Mouse (Mus musculus): ENCODE measurements around the gene Chrm3.

The Chrm3 gene

GRCm38 (mm10) chr13:9993571-9993970, 367.1 kb downstream of the Chrm3 start:
- no peak for DNase-seq (ENCODE audit: extremely low read depth, low read depth)

GRCm38 (mm10) chr13:9992640-9993039, 368.0 kb downstream of the Chrm3 start:
- DNase-seq (ENCODE audit: extremely low read depth, low read depth), result no peak

DNA sequence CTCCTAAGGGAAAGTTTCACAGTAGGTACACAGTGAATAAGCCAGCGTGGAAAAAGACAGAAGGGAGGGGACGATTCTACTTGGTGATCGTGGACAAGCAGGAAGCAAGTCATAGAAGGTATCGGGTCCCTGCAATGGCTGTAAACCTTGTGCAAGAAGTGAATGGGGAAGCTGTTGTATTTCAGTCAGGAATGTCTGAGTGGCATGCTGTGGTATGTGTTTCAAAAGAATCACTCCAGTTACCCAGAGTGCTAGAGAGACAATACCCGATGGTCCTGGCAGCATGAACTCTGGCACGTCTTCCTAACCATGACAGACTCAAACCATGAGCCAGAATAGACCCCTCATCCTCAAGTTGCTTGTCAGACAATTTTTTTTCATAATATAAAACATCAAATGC, 375.0 kb downstream of the Chrm3 start:
- DNase-seq (ENCODE audit: extremely low read depth, low read depth), result no peak

DNA sequence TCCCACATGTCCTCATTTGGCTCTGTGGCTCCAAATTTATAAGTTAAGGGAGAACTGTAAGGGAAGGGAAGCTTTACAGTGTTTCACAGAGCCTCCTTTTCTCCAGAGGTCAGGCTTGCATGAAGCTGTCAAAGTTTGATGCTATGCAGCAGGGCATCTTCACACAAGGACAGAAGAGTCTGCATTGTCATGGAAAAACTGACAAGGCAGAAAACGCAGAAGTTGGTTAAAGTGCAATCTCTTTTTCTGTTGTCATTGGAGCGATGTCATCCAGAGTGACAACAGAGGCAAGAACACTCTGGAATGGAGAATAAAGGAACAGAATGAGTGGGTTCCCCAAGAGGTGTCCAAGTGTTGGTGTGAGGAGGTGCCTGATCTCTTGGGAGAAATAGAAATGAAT, 377.4 kb downstream of the Chrm3 start:
- DNase-seq (ENCODE audit: extremely low read depth, low read depth), result no peak

DNA sequence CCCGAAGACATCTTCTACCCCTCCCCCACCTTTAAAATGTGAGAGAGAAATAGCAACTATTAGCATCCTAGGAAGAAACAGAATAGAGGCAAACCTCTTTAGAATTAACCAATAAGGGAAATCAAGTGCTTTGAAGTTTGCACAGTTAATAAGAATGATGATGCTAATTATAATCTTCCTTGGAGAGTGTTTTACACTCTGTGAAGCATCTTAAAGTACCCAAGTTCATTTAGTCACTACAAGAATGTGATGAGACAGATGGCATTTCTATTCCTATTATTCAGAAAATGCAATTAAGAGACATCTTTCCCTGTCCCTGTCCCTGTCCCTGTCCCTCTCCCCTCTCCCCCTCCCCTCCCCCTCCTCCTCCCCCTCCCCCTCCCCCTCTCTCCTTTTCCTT, 382.9 kb downstream of the Chrm3 start:
- DNase-seq (ENCODE audit: extremely low read depth, low read depth), result no peak

GRCm38 (mm10) chr13:9973742-9974321, 386.8 kb downstream of the Chrm3 start:
- no peak for DNase-seq (ENCODE audit: extremely low read depth, low read depth)

- DNase-seq (ENCODE audit: extremely low read depth, low read depth), result no peak
Measured at GRCm38 (mm10) chr13:9971845-9972244, 388.8 kb downstream of the Chrm3 start.

GRCm38 (mm10) chr13:9952619-9953018, 408.0 kb downstream of the Chrm3 start:
- DNase-seq (ENCODE audit: extremely low read depth, low read depth), result no peak

- DNase-seq (ENCODE audit: extremely low read depth, low read depth), result no peak
Measured at GRCm38 (mm10) chr13:9951376-9951775, 409.3 kb downstream of the Chrm3 start.

DNA sequence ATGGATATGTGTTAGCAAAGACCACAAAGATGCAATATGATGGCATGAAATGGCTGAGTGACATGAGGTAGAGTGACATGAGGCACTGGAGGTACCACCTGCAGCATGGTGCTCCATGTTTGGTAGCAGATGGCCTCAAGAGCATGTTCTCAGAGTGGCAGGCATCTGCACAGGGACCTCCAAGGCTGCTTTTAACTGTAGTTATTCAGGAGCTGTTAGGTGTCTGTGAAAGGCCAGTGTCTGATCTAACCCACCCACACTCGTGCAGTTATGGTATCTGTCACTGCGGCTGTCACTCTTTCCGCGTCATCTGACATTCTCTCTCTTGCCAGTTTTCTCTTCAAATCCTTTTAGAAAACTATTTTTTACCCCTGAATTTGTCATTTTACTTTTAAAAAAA, 411.6 kb downstream of the Chrm3 start:
- DNase-seq (ENCODE audit: extremely low read depth, low read depth), result no peak

DNA sequence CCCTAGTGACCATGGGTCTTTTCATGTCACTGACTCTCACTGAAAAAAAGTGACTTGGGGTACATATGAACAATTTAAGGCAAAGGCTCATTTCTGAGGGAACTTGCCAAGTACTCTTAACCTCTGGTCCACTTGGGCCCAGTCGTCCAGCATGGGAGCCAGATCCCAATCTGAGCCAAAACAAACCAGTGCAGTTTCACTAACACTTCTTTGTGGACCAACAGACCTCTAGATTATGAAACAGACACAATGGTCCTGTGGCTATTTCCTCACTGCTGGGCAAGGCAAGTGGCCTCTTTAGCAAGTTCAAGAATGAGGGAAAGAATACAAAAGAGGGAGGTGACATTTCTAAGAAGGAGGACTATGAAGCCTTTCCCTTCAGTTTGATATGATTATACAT, 420.5 kb downstream of the Chrm3 start:
- no peak for DNase-seq (ENCODE audit: extremely low read depth, low read depth)

DNA sequence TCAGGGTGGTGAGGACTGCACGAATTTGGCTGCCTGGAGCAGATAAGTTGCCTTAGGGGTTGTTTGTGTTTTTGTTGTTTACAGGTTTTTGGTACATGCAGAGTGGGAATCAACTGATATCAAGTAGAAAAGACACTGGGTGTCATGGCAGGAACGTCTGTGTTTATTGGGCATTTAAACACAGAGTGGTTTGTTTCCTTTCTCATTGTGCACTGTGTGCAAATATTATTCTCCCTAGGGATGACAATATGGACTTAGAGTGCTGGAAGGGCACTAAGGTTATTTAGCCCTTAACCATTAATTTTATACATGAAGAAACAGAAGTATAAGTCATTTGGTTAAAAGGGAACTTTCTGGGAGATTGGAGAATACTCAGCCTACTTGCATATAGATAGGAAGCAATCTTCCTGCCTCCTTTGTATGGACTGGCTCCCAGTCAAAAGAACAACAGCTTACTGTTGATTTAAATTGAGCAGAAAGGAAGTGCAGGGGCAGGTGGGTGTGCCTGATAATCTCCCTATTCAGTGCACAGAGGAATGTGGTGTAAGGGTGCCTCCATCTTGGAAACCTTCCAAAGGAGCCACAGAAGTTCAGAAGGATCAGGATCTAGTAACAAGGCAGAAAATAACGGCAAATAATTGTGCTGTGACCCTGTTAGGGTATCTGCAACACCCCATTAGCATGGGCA, 421.7 kb downstream of the Chrm3 start:
- peak; percentile 91 for DNase-seq (ENCODE audit: extremely low read depth, low read depth)

DNA sequence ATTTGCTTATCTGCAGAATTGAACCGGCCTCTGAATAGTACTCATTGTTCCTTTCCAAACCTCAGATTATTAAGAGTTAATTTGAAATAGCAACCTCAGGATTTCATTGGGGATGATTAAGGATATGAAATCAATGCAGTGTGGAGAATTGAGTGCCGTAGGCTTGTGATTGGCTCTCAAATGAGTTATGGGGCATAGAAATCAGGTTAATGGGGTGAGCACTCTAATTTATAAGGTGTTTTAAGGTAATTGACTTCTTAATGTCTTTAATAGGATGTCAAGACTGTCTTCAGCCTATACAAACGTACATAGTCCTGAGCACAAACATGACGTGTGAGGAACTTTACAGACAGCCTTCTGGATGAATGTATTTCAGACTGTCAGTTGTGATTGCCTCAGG, 427.9 kb downstream of the Chrm3 start:
- DNase-seq (ENCODE audit: extremely low read depth, low read depth), result no peak

- no peak for DNase-seq (ENCODE audit: extremely low read depth, low read depth)
Measured at GRCm38 (mm10) chr13:9930606-9931005, 430.0 kb downstream of the Chrm3 start.

GRCm38 (mm10) chr13:9929978-9930377, 430.7 kb downstream of the Chrm3 start:
- no peak for DNase-seq (ENCODE audit: extremely low read depth, low read depth)

GRCm38 (mm10) chr13:9921150-9921549, 439.5 kb downstream of the Chrm3 start:
- DNase-seq (ENCODE audit: extremely low read depth, low read depth), result no peak

GRCm38 (mm10) chr13:9912697-9913096, 447.9 kb downstream of the Chrm3 start:
- DNase-seq (ENCODE audit: extremely low read depth, low read depth), result no peak

DNA sequence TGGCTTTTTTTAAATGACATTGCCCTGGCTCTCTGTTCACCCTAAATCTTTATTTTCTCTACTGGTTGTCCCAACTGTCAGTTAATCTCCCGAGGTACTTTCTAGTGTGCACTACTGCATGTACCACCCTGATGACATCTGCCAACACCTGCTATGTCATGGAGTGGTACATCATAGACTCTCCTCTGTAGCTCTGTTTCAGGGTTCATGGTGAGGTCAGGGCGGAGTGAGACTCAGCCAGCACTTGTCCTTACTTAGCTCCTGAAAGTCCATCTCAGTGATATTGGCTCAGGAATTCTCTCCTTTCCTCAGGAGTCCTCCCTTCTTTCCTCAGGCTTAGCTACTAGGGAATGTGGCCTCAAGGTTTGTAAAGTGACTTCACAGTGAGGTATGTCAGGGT, 451.9 kb downstream of the Chrm3 start:
- DNase-seq (ENCODE audit: extremely low read depth, low read depth), result no peak

DNA sequence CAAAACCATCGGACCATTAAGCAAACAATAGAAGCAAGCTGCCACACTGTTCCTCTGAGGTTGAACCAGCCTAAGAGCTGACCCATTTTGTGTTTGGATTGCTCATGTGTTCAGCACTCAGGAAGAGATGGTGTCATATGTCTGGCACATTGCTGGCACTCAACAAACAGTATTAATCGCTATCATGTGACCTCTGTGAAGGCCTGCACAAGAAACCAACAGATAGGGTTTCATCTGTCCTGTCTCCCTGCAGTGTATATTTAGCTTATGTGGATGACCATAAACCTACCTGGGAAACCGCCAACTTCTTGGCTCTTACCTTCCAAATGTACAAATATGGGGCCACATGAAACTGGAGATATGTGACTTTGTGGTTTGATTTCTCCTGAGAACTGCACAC, 453.4 kb downstream of the Chrm3 start:
- DNase-seq (ENCODE audit: extremely low read depth, low read depth), result no peak

GRCm38 (mm10) chr13:9904455-9904854, 456.2 kb downstream of the Chrm3 start:
- DNase-seq (ENCODE audit: extremely low read depth, low read depth), result no peak

DNA sequence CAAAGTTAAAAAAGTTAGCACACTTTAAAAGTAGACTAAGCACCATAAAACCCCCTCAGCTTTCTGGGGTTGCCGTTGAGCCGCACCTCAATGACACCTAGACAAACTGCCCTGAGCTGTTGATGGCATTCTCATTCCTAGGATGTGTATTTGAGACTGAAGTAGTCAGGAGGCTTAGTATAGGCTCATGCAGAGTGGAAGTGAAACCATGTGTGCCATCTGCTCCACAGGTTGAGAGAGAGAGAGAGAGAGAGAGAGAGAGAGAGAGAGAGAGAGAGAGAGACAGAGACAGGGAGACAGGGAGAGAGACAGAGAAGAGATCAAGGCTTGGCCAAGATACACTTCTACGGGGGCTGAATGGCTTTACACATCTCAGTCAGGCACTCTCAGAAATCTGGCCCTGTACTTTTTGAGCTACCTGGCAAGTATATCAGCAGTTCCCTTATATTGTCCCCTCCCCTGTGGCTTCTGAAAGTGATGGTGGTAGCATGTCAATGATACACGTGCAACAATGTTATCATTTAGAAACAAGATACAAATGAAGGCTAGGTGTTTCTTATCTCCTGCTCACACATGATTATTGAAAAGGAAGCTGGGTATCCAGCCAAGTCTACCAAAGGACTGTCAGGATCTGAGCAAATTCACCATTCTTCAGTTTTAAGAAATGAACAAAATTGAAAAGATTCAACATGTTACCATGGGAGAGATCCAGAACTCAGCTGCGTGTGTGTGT, 459.8 kb downstream of the Chrm3 start:
- DNase-seq (ENCODE audit: extremely low read depth, low read depth), result no peak

GRCm38 (mm10) chr13:9898664-9899369, 461.8 kb downstream of the Chrm3 start:
- DNase-seq (ENCODE audit: extremely low read depth, low read depth), result no peak

Data from MEL-GATA-1-ER (cell line).